Mouse (Mus musculus) brown adipose tissue, adult 24 weeks (tissue): ENCODE data around the gene Taco1. TPM values are rescaled to one million over a fixed set of nuclear protein-coding genes. Genes with fewer than 3 reads are reported as not detected.
"Not testable (repeated sequence)": the region's sequence is repeated elsewhere in the genome, so short reads cannot be mapped to it uniquely, and the experiment has no call there.

Experiments used
- H3K27ac ChIP-seq: fragments of 200-500 bp; replicated peaks from 2 replicates; pipeline ENCODE4 v1.5.1; 2012; ENCODE audit warnings: low read depth, mild to moderate bottlenecking, low read length
- H3K4me1 ChIP-seq: fragments of 200-500 bp; 2 replicates; pipeline ENCODE4 v1.6.1; 2012; ENCODE audit warnings: low read length, mixed read lengths; ENCODE audit not compliant: control insufficient read depth, insufficient read depth, insufficient read length
- H3K4me3 ChIP-seq: fragments of 200-500 bp; 2 replicates; pipeline ENCODE4 v1.5.1; 2012; ENCODE audit warnings: low read depth, mild to moderate bottlenecking, low read length, moderate library complexity; ENCODE audit not compliant: insufficient read depth
- polyA plus RNA-seq: library from polyadenylated mRNA; stranded (reverse); fragments of >200 nt; gene quantifications from 2 replicates; pipeline ENCODE4 v1.2.4, GENCODE M21; 2012; ENCODE audit not compliant: missing spikeins, insufficient read depth, insufficient read length

Gene Taco1
- polyA plus RNA-seq, 1 experiment = 48.4 TPM

DNA sequence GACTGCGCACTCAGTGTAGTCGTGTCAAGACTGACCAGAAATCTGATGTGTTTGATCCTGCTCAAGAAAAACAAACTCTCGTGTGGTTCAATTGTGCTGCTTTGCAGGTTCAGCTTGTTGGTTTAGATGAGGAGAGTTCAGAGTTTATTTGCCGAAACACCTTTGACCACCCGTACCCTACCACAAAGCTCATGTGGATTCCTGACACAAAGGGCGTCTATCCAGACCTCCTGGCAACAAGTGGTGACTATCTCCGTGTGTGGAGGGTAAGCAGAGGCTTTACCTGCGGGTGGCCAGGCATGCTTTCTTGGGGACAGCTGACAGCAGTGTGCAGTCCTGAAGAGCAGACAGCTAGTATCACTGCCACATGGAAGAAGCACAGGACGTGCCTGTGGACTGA lies 19.3 kb upstream of the Taco1 start:
- H3K4me3 ChIP-seq = no peak overlapping the region
- no peak overlapping the region for H3K27ac ChIP-seq
- H3K4me1 ChIP-seq = no peaks in the 10 kb centered on the region

GRCm38 (mm10) chr11:106053921-106054320 lies 11.9 kb upstream of the Taco1 start:
- H3K4me1 ChIP-seq = no peaks in the 10 kb centered on the region
- no peak overlapping the region for H3K27ac ChIP-seq

GRCm38 (mm10) chr11:106054600-106054999 lies 11.3 kb upstream of the Taco1 start:
- Histone ChIP-seq H3K27ac (no peak overlapping the region), H3K4me1 (no peaks in the 10 kb centered on the region), H3K4me3 (no peak overlapping the region)

More at GRCm38 (mm10) chr11:106053921-106054320, 11.9 kb upstream of the Taco1 start:
- no peak overlapping the region for H3K4me3 ChIP-seq

GRCm38 (mm10) chr11:106055341-106055740 lies 10.5 kb upstream of the Taco1 start:
- H3K4me1 ChIP-seq = no peaks in the 10 kb centered on the region
- H3K27ac ChIP-seq = no peak overlapping the region
- H3K4me3 ChIP-seq = no peak overlapping the region

GRCm38 (mm10) chr11:106056819-106057491 lies 8.9 kb upstream of the Taco1 start:
- Histone ChIP-seq H3K4me1 (no peaks in the 10 kb centered on the region), H3K4me3 (no peak overlapping the region), H3K27ac (no peak overlapping the region)

GRCm38 (mm10) chr11:106058020-106058419 lies 7.8 kb upstream of the Taco1 start:
- H3K27ac ChIP-seq = no peak overlapping the region
- no peak overlapping the region for H3K4me3 ChIP-seq
- no peaks in the 10 kb centered on the region for H3K4me1 ChIP-seq

GRCm38 (mm10) chr11:106060549-106060948 lies 5.3 kb upstream of the Taco1 start:
- H3K27ac ChIP-seq = no peak overlapping the region
- H3K4me3 ChIP-seq = no peak overlapping the region
- no peaks in the 10 kb centered on the region for H3K4me1 ChIP-seq

DNA sequence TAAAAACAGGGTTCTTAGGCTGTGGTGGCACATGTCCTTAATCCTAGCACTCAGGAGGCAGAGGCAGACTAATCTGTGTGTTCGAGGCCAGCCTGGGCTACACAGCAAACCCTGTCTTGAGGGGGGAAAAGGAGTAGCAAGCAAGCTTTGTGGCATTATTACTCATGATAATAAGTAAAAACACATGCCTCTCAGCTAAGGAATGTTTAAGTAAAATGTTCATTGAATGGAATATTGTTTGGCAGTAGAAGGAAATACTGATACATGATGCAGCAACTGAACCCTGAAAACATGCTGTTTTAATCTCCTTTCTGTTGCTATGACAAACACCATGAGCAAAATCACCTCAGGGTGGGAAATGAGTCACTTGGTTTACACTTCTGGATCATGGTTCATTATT lies 4.5 kb upstream of the Taco1 start:
- Histone ChIP-seq H3K27ac (no peak overlapping the region), H3K4me1 (no peaks in the 10 kb centered on the region), H3K4me3 (no peak overlapping the region)

- Histone ChIP-seq H3K27ac (no peak overlapping the region), H3K4me3 (no peak overlapping the region), H3K4me1 (peaks cover 5% of the 10 kb centered on the region; the same call in 1 of the 2 replicates)
These were observed 2.1 kb upstream of the Taco1 start for GRCm38 (mm10) chr11:106063756-106064155.

DNA sequence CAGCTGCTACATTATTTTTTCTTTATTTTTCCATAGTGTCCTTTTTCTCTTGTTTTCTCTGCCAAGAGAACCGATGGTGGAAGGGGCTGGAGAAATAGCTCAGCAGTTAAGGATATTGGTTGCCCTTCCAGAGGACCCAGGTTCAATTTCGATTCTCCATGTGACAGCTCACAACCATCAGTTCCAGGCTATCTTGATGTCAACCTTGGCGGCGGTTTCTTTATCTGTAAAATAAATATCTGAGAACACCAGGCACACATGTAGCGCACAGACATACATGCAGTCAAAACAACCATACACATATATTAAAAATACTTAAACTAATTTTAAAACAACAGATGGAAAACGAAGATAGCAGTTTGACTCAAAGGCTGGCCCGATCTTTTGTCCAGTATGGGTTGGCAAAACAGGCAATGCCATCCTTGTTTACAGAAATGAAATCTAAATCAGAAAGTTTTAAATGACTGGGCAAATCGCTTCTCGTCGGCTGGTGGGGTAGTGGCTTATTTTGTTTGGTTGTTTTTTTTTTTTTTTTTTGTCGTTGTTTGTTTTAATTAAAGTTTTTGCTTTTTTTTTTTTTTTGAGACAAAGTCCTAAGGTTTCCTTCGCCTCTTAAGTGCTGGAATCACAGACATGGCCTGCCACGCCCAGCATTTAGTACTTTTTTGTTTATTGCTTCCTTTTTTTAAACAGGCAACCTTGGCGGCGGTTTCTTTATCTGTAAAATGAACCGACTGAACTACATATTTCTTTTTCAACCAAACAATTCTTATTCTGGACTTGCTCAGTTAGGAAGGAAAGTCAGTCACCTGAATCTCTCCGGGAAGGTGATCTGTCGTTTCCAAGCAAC lies 563 bp upstream of the Taco1 start:
- H3K27ac ChIP-seq = 0 out of 2 replicates have a peak overlapping the region, but pooled peaks have one; percentile 20
- peaks cover 5% of the 10 kb centered on the region; the same call in 1 of the 2 replicates for H3K4me1 ChIP-seq
- H3K4me3 ChIP-seq = peak overlapping the region; percentile 87

DNA sequence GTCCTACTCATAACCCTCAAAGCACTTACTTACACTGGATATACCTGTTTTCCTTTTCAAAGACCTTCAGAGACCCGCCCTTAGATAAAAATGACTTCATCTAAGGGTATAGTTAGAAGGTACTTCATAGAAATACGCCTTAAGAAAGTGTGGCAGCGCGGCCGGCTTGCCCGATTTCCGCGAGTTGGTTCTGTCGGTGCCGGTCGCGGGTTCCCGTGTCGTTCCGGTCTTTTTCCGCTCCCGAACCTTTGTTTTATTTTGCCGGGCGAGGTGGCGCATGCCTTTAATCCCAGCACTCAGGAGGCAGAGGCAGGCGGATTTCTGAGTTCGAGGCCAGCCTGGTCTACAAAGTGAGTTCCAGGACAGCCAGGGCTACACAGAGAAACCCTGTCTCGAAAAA lies 755 bp downstream of the Taco1 start:
- Histone ChIP-seq H3K27ac (peak overlapping the region; percentile 83), H3K4me3 (peak overlapping the region; percentile 87)
- H3K4me1 ChIP-seq = not testable (repeated sequence)

GRCm38 (mm10) chr11:106073774-106074173 lies 7.9 kb downstream of the Taco1 start:
- Histone ChIP-seq H3K27ac (no peak overlapping the region), H3K4me3 (no peak overlapping the region), H3K4me1 (no peaks in the 10 kb centered on the region)

DNA sequence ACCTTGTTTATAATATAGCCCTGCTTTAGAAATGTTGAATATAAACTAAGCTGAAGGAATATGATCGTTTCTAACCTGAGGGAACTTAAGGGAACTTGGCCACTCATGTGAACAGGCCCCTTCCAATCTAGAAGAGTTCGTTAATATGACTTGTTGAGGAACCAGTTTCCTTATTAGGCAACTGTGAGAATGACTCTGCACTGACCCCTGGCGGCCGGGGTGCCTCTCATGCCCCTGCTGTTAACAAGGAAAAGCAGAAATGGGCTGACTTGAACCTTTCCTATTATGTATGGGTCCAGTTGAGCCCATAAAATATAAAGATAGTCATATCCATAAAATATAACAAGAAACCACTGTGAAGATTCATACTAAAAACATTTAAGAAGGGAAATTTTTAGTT lies 10.5 kb downstream of the Taco1 start:
- Histone ChIP-seq H3K27ac (no peak overlapping the region), H3K4me3 (no peak overlapping the region), H3K4me1 (no peaks in the 10 kb centered on the region)

DNA sequence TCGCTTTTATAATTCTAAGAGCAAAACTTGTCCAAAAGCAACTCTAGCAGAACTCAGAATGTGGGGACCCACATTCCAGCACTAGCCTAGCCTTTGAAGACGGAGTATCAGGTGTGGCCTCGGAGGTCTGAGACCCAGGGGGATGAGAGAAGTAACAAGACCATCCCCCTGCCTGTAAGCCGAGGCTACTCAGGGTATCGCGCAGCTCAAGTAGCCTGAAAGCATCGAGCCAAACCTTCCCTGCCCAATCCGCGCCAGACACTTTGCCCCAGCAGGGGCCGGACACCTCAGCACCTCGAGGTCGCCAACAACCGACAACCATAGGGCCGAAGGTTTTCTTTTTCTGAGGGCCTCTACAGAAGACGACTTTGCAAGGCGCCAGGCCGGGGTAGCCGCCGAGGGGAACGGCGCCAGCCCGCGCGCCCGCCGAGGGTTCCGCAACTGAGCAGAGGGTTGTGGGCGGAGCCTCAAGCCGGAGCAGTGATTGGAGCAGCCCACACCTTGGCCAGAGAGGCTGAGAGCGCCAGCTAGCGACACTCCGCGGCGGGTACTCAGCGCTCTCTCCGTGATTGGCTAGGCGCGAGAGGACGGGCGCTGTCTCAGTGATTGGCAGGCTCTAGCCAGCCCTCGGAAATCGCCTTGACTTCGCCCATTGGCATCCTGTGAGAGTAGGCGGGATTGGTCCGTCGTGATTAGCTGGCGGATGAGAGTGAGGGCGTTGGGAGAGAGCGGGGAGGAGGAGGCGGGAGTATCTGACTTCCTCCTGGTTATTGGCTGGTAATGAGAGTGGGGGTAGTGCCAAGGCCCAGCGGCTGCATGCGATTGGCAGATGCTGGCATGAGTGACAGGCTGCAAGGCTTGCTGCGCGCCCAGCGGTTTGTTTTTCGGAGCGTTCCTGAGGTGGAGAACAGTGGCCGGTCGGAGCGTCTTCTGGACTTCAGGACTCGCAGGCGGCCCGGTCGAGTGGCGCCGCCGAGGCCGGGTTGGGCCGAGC lies 18.1 kb downstream of the Taco1 start, which contains the start of gene Map3k3:
Gene Map3k3, plus strand, starts transcription at position 906 of the 994 bp plus-strand sequence.
- Histone ChIP-seq H3K4me1 (peaks cover 8% of the 10 kb centered on the region; the same call in 1 of the 2 replicates), H3K27ac (peak within 1 kb of the TSS; percentile 88), H3K4me3 (peak within 1 kb of the TSS; percentile 96)
